Mouse (Mus musculus) C2C12 (cell line): ENCODE measurements around the gene Prr22.

ENCODE experiments used
- CEBPB ChIP-seq: IDR thresholded peaks from one replicate; pipeline ENCODE4 v1.6.1; 2011; ENCODE audit warnings: low read depth, mild to moderate bottlenecking, control low read depth, moderate library complexity
- CTCF ChIP-seq: IDR thresholded peaks from one replicate; pipeline ENCODE4 v1.5.1; 2011; ENCODE audit not compliant: control insufficient read depth, insufficient read depth, insufficient read length
- USF1 ChIP-seq: IDR thresholded peaks from one replicate; pipeline ENCODE4 v1.6.1; 2011; ENCODE audit warnings: low read depth, mild to moderate bottlenecking, control low read depth, moderate library complexity

DNA sequence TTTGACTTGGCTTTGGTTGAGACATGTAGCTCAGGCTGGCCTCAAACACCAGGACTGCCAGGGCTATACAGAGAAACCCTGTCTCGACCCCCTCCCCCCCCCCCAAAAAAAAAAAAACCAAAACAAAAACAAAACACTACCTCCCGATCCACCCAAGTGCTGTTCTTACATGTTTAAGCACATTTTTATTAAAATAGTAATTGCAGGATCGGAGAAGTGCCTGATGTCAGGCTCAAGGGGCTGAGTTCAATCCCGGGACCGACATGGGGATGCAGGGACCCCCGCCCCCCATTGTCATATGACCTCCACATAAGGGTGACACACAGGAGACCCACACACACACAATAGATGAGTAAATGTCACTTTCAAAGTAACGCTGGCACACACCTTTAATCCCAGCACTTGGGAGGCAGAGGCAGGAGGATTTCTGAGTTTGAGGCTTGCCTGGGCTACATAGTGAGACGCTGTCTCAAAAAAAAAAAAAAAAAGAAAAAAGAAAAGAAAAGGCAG lies 6.3 kb upstream of the Prr22 start:
- TF ChIP-seq CTCF (no peak), USF1 (no peak), CEBPB (no peak)
